Mouse (Mus musculus) urinary bladder, postnatal 25 days (tissue): Measurements from ENCODE around the gene Tmigd1.
"Not testable (repeated sequence)": the region's sequence is repeated elsewhere in the genome, so short reads cannot be mapped to it uniquely, and the experiment has no call there.

Experiments used
- DNase-seq: peaks from one replicate; pipeline ENCODE4 v3.0.0; 2022; ENCODE audit warnings: low spot score

Gene Tmigd1

DNA sequence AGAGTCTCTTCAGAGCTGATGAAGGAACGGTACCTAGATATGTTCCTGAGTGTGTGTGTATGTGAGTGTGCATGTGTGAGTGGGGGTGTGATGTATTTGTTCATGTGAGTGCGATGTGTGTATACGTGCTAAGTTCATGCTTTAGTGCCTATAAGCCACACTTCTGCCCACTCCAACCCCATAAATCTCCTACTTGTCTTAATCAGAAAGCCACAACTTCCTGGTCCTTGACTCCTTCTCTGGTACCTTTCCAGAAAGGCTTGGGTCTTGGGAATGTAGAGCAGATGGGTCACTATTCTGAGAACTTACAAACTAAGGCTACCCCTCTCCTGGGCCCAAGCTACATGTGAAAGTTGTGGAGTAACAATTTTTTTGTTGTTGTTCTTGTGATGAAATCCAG lies 3.2 kb upstream of the Tmigd1 start:
- no peak for DNase-seq

DNA sequence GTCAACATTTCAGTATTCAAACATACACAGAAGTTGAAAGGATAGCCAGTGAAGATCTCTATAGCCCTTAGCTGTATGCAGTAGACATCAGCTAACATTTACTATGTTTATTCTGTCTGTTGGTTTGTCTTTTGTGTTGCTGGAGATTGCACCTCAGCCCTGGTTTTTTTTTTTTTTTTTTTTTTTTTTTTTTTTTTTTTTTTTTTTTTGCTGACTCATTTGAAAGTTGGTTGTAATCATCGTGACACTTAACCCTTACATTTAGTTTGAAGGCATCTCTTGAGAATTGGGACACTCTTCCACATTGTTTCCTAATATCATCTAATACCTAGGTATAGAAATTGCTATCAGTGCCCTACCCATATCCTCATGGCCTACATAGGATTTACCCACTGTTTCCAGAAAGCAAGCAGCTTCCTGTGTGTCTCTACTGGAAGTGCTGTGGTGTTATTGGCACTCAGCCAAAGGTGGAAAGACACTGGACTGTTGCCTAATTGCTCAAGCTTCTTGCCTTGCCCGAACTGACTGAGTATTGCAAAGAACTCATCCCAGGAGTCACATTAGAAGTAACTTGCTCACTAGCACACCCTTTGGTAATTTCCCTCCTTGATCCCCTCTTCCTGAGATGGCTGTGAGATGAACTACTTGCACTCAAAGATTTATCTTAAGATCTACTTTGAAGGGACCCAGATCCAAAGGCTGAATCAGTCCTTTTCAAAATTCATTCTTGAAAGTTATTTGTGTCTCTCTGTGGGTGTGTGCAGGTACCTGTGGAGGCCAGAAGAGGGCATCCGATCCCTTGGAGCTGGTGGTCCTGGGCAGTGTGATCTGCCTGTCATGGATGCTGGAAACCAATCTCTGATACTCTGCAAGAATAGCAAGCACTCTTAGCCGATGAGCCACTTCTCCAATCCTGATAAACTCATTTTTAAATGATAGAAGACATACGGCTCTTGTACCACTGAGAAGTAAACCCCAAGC lies 1.9 kb upstream of the Tmigd1 start:
- DNase-seq: no peak

DNA sequence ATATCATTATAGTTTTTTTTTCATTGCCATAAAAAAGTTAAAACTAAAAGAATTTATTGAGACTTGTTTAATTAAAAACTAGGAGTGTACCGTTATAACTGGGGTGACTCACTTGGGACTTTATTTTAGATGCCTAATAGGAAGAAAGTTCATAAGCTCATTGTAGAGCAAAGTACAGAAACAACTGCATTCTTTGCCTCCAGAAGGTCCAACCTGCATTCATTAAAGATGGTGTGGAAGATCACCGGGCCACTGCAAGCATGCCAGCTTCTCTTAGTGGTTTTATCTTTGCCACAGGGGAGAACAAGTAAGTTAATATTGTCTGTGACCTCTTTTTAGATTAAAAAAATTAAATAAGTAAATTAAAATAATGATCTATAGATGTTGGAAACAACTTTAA lies 2.4 kb downstream of the Tmigd1 start:
- DNase-seq: no peak

DNA sequence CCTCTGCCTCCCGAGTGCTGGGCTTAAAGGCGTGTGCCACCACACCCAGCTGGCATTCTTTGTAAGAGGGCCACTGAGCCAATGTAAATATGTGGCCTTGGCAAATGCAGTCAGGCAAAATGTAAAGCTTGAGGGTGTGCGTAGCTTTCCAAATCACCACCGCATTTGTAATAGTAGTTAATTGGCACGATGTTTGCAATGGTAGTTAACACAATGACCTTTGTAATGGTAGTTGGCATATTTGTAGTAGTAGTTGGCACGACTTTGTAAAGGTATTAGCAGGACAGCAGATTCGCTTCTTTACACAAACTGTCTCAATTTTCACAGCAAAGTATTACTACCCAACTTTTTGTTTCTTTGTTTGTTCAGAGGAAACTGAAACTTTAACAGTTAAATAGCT lies 6.7 kb downstream of the Tmigd1 start:
- DNase-seq: no peak

DNA sequence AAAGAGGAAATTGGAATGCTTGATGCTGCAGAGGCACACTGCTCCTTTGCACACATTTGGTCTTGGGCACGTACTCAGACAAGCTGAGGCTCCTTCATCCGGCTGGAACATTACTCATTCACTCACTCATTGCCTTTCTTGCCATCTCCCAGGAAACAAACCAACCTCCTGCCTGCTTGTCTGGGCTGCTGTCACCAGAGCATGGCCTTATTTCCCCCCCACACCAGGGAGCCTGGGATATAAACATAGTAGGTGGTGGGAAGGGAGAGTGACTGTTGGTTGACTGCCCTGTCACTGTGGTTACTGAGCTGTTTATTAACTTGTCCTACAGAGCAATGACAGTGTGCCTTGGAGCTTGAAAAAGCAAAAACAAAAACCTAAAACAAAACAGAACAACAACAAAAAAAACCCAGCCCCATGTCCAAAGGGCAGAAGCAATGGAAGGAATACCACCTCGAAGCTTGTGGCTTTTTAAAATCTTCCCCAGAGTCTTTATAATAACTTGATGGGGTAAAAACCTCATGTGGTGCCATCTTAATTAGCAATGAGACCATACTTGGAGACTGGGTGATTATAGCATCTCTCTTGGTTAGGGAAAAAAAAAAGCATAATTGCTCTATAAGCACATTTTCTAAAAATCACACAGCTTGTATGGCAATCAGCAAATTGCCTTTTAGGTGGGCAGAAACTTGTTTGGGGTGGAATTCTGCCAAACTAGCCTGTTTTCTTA lies 9.5 kb downstream of the Tmigd1 start:
- no peak for DNase-seq

DNA sequence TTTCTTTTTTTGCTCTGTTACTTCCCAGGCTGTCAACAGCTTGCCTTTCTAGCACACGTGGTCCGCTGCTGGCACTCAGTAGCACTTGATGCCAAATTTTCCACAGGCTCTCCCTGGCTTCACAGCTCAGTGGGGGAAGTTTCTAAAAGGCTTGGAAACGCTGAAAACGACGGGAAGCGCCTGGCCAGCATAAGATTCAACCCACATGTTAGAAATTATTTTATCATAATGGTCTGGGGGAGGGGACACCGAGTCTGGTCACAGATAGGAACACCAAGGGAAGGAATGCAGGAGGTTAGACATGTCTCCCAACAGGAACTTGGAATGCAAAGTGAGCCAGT lies 10.1 kb downstream of the Tmigd1 start:
- DNase-seq: no peak

DNA sequence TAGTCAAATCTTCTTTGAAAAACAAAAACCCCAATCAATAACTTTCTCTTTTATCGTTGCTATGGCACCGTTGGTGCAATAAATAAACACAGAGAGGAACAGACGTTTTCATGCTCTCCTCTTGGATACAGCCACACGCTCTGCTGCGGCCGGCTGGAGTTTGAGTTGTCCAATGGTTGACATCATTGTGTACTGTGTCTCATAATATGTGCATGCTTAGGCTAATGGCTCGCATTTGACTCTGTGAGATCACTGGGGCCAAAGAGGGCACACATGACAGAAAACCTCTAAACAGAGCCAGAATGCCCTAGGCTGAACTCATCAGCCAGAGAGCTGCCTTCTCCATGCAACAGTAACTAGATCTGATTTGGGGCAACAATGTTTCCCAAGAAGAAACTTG lies 12.4 kb downstream of the Tmigd1 start:
- DNase-seq: no peak

DNA sequence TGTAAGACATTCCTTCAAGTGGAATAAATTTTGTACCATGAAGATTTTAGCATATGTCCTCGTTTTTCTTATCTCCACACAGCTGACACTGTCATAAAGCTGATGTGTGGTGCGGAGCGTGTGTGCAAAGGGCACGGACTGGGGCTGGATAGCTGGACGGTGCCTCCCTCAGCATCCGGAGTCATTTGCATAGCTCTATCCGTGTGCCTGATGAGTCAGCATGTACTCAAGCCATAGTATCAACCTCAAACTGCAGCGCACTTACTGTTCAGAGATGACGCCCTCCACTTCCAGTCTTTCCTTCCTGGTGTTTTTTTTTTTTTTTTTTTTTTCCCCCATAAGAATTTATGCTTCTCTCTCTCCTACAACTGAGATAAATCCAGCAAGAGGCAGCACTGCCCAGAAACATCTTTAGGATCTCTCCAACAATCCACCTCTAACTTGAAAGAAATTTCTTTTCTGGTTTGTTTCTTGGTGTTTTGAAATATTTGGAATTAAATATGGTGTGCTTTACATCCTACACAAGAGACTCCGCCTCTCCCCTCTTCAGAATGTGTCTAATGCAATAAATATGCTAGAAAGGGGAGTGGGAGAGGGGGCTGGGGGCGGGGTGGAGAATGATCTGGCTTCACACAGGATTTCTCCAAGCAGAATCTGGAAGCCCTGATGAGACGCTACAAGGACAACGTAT lies 14.7 kb downstream of the Tmigd1 start:
- DNase-seq: no peak

DNA sequence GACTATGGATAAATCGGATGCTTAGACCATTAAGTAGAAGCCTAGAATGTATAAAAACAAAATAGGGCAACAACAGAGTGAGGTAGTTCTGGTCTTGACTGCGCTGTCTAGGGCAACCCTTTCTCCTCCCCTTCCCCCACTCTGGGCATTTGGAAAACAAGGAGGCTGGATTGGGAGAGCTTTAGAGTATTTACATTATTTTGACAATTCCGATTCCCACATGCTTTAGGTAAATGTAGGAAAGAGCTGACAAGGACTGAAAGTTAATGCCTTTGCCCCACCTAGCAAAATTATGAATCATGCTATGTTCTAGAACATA lies 15.2 kb downstream of the Tmigd1 start:
- DNase-seq: no peak

DNA sequence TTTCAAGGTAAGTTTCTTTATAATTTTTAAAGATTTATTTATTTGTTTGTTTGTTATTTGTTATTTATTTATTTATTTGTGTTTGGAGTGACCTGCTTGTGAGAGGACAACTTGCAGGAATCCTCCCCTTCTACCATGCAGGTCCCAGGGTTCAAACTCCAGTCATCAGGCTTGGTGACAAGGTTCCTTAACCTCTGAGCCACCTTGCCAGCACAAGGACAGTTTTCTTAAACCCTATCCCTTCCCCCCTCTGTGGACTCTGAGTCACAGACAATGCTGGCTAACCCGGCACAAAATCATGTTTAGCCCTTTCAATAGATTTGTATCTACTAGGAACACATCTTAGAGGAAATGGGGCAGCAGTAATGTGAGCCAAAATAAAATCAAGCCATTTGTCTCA lies 18.6 kb downstream of the Tmigd1 start:
- no peak for DNase-seq

DNA sequence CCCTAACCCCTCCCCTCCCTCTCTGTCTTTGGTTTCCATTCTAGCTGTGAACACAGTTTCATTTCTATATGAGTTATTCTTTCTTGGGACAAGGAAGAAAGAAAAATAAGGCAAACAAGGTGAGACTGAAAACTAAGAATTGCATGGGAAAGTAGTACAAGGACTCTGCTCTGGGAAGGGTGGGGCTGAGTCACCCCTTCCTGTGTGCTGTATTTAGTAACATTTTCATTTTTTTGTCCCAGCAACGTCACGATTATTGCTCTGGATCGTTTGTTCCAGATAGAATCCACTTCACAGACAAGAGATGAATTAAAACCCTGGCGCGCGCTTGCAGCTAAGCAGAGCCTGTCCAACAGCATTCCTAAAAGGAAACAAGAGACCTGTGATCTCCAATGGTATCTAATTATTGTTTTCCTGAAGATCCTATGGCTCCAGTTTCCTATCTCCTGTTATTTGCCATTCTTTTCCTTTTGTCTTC lies 22.8 kb downstream of the Tmigd1 start, which contains the start of gene Blmh:
Blmh (plus strand) TSS at position 51 of the 478 bp plus-strand sequence.
- no peak for DNase-seq

DNA sequence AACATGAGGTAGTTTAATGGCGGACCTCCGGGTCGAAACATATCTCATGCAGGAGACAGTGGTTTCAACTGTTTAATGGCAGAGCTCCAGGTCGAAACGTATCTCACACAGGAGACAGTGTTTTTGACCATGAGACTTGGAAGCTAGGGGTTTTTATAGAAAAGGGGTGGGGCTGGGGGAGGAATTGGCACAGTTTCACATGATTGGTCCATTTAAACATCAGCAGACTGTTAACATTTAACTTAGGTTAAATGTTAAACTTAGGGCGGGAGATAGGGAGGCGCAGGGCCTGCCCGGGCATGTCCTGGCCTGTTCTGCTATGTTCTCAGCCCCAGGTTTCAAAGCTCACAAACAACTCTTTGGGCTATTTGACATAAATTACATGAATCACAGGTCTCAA lies 26.6 kb downstream of the Tmigd1 start:
- DNase-seq: not testable (repeated sequence)

DNA sequence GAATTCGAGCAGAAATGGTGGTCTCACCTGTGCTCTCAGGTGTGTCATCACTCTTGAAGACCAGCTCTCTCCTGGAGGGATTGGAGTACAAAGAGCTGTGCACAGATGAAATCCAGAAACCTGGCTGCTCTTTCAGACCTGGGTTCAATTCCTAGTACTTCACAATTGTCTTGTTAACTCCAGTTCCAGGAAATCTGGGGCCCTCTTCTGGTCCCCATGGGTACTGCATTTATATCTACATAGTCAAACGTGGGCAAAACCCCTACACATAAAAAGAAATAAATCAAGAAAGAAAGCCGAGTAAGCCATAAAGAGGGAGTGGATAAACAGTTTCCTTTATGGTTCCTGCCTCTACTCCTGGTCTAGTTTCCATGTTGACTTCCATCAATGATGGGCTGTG lies 31.2 kb downstream of the Tmigd1 start:
- DNase-seq: no peak

DNA sequence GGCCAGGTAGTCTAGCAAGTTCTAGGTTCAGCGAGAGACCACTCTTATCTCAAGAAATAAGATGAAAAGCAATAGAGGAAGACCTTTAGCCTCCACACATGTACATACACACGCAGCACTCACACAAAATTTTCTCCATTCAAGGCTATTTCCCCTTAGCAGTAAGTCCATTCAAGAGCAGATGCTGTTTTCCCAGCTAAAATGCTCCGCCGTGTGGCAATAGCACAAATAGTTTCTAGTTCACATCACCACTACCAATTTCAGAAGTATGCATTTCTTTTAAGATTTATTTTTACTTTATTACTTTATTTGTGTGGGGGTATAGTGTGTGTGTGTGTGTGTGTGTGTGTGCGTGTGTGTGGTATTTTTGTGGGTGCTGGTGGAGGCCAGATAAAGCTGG lies 34.6 kb downstream of the Tmigd1 start:
- DNase-seq: no peak

DNA sequence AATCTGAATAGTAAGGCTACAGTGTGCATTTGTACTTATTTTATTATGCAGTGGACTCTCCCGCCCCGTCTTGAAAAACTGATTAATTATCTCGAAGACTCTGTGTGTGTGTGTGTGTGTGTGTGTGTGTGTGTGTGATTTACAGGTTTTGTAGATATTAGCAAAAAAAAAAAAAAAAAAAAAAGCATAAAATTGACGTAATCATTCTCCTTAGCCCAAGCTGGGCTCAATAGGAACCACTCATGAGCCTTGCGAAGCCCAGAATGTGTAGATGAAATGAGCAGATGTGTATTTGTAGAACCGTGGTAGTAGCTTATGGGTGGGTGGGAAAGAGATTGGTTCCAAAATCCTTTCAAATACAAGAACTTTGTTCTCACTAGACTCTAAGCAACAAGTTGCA lies 42.9 kb downstream of the Tmigd1 start:
- no peak for DNase-seq

DNA sequence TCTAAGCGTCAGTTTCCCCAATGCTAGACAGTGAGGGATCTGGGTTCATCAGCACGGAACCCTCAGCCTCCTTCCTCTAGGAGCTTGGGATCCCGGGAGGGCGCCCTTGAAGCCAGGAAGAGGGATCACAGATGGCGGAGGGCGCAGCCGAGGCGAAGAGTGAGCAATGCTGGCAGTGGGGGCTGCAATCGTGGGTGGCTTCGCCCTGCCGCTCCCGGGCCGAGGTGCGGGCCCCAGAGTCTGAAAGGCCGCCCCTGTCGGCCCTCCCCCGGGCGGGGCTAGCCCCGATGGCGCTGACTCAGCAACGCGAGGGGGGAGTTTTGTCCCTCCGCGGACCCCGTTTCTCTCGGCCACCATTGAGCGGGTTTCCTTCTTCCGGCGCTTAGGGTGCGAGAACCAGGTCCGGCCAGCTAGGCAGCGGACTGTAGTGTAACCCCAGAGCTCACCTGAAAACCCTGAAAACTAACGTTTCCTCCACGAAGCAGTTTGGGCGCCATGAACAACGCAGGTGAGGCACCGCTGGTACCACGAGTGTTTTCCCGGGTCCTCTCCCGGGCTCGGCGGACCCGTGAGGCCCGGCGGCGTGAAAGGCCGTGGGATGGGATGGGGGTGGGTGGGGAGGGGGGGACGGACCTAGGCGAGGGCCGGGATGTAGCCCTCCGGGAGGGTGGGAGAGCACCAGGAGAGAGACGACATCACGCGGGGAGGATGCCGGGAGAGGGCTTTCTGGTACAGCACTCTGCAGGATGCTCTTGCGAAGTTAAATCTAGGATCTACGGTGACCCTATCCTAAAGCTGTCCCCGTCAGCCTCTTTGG lies 43.6 kb downstream of the Tmigd1 start:
- DNase-seq: peak; percentile 94

DNA sequence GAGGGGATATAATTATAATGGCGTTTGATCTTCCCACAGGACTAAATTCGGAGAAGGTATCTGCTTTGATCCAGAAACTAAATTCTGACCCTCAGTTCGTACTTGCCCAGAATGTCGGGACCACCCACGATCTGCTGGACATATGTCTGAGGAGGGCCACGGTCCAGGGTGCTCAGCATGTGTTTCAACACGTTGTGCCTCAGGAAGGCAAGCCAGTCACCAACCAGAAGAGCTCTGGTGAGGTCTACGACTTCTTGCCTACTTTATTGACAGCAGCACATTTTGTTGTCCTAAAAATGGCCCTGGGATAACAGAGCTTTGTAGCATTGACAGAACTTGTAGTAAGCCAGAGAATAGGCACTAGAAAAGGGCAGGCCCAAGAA lies 44.2 kb downstream of the Tmigd1 start:
- DNase-seq: no peak

DNA sequence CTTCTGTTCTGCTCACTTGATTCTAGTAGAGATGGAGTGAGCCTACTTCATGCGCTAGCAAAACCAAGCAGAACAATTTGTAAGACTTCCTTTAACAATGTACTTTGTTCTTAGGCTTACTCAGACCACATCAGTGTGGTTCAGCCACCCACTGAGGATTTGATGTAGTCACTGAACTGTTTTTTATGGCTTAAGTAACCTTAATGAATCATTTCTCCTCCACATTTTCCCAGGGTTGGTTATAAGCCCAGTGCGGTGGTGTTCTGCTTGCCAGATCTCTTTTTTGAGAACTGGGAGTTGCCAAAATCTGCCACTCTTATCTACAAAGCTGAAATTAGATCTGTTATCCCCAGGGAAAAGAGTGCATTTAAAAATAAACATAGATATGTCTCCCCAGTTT lies 51.6 kb downstream of the Tmigd1 start:
- DNase-seq: no peak

DNA sequence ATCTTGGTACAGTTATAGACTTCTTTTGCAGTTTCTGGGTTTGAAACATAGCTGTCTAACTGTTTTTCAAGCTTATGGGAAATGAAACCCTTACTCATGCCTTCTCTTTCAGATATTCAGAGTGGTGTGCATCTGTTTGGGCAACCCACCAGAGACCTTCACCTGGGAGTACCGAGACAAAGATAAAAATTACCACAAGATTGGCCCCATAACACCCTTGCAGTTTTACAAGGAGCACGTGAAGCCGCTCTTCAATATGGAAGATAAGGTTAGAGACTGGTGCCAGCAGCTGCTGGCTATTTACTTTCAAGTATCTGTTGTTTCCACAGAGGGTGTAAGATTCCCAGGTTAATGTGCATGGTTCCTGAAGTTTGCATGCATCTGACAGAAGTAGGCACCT lies 63.7 kb downstream of the Tmigd1 start:
- DNase-seq: no peak
